Mouse (Mus musculus): ENCODE measurements around the gene Spem2. TPM values are rescaled to one million over a fixed set of nuclear protein-coding genes. Genes with fewer than 3 reads are reported as not detected.

Gene Spem2
- polyA plus RNA-seq, 1 experiment from 2014 or later, result not detected

DNA sequence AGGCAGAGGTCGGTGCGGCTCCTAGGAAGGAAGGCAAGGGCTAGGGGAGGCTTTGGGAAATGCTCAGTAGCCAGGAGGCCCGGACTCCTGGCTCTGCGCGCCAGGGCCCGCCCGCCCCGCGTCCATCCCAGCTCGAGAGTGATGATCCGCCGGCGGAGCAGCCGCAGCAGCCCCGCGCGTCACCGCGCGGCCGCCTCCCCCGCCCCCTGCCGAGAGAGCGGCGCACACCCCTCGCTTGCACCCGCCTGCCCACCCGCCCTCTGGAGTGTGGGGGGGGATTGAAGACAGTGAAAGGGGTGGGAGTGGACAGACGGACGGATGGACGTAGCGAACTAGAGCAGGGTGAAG is 19.3 kb upstream of the Spem2 start, which contains the start of gene Nlgn2:
Nlgn2 (minus strand) TSS at position 181 of the 348 bp plus-strand sequence.
- Histone ChIP-seq H3K27me3 (ENCODE audit: control insufficient read depth, insufficient read depth, low read length) (no peaks in the 10 kb centered on the region), H3K4me2 (ENCODE audit: low read depth, low read length) (peak within 1 kb of the TSS; percentile 89), H3K9me3 (replicated peaks; ENCODE audit: control insufficient read depth, low read length) (no peaks in the 10 kb centered on the region), H3K4me1 (ENCODE audit: control insufficient read depth, insufficient read depth, low read length) (peaks cover 32% of the 10 kb centered on the region), H3K9ac (ENCODE audit: low read length) (peak within 1 kb of the TSS; percentile 86), H3K36me3 (ENCODE audit: control insufficient read depth, insufficient read depth, low read length) (no peaks in the 10 kb centered on the region), H3K27ac (ENCODE audit: low read length) (peak within 1 kb of the TSS; percentile 84), H3K4me3 (replicated peaks; ENCODE audit: low read length) (peak within 1 kb of the TSS; percentile 66)
- ATAC-seq (ENCODE audit: insufficient read depth, low FRiP score), result no peak; the same call in 1 of the 2 replicates
- under 1% methylated on average over 30 of the region's 32 CpGs for WGBS

DNA sequence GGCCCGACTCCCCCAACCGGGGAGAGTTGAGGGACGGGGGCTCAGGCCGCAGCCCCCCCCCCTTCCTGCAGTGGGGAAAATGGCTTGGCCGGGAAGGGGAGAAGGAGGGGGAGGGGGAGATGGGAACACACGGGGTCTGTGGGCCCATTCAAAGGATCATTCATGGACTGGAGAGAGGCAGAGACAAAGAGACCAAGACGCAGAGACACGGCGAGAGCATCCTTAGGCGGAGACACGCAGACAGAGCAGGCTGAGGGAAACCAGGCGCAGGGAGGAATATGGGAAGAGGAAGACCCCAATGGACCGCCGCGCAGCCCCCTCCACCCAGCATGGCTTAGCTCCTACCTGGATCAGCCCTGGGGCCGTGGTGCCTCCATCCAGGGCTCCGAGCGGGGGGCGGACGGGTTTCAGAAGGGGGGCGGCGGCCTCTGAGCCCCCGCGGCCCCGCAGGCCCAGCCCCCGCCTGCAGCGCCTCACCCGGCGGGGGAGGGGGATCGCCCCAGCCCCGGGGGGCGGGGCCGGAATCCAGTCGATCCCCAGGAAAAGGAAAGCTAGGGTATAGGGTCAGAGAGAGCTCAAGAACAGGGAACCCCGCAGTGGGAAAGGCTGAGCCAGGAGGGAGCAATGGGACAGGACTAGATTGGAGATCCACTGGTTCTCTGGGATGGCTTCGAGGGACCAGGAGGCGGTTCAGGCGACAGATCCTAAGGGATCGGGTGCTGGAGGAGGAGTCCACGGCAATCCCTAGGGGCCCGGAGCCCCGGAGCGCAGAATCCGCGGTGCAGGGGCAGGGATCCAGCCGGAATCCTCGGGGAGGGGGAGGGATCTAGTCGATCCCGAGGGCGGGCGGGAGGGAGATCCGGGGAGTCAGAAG is 18.7 kb upstream of the Spem2 start:
- no peak for ATAC-seq (ENCODE audit: insufficient read depth, low FRiP score)

DNA sequence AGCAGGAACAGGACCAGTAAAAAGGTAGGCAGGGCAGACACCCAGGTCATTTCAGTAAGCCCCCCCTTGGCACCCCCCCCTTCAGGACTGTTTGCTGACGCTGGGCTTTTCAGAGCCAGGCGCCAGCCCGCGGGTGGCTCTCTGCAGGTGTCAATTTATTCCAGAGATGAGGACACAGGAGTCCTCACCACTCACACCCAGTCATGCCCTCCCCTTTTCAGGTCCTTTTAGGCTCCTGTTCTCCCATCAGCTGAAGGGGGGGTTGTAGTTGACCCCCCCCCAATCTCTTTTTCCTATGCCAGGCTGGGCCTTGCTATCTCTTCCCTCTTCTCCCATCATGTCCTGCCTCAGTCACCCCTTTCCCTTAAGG is 17.7 kb upstream of the Spem2 start:
- peak overlapping the region; percentile 89 for H3K4me2 ChIP-seq (ENCODE audit: low read depth, low read length)
- no peaks in the 10 kb centered on the region for H3K36me3 ChIP-seq (ENCODE audit: control insufficient read depth, insufficient read depth, low read length)
- H3K9me3 ChIP-seq (replicated peaks; ENCODE audit: control insufficient read depth, low read length), result no peaks in the 10 kb centered on the region
- no peaks in the 10 kb centered on the region for H3K27me3 ChIP-seq (ENCODE audit: control insufficient read depth, insufficient read depth, low read length)
- no peak for ATAC-seq (ENCODE audit: insufficient read depth, low FRiP score)
- 15% methylated on average over 4 of the region's 4 CpGs for WGBS
- H3K4me1 ChIP-seq (ENCODE audit: control insufficient read depth, insufficient read depth, low read length), result peaks cover 32% of the 10 kb centered on the region
- H3K27ac ChIP-seq (ENCODE audit: low read length), result no peak overlapping the region
- H3K9ac ChIP-seq (ENCODE audit: low read length), result peak overlapping the region; percentile 86; the same call in 1 of the 2 replicates
- H3K4me3 ChIP-seq (replicated peaks; ENCODE audit: low read length), result peak overlapping the region; percentile 66

More for the DNA sequence above, 18.7 kb upstream of the Spem2 start:
- peak overlapping the region; percentile 86 for H3K9ac ChIP-seq (ENCODE audit: low read length)
- H3K36me3 ChIP-seq (ENCODE audit: control insufficient read depth, insufficient read depth, low read length), result no peaks in the 10 kb centered on the region
- WGBS, result 1% methylated on average over 51 of the region's 52 CpGs
- peaks cover 32% of the 10 kb centered on the region for H3K4me1 ChIP-seq (ENCODE audit: control insufficient read depth, insufficient read depth, low read length)
- H3K4me2 ChIP-seq (ENCODE audit: low read depth, low read length), result peak overlapping the region; percentile 89
- H3K9me3 ChIP-seq (replicated peaks; ENCODE audit: control insufficient read depth, low read length), result no peaks in the 10 kb centered on the region
- H3K27me3 ChIP-seq (ENCODE audit: control insufficient read depth, insufficient read depth, low read length), result no peaks in the 10 kb centered on the region
- peak overlapping the region; percentile 83 for H3K27ac ChIP-seq (ENCODE audit: low read length)
- H3K4me3 ChIP-seq (replicated peaks; ENCODE audit: low read length), result peak overlapping the region; percentile 66

DNA sequence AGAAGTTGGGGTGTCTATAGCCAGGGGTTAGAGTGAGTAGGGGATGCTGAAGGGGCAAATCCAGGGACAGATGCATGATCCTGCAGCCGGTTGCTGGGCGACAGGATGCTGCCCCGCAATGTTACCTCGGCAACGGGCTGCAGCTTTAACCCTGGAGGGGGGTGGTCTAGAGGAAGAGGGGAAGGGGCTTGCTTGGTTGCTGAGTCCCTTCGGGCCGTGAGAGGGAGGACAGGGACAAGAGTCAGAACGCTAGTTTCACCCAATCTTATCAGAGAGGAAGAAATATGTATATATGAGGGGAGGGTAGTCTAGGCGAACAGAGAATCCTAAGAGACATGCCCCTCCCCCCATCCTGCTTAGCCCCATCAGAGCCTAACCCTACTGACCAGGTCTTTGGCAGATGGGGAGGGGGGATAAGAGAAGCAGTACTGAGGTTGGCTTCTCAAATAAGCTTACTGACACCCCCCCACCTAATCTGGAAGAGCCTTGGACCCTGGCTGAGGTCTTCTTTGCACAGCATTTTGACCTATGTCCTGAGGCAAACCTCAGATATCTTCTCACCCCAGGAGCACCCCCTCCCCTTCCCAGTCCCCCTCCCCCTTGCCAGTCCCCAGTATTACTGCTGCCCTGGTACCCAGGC is 17.2 kb upstream of the Spem2 start:
- Histone ChIP-seq H3K9me3 (replicated peaks; ENCODE audit: control insufficient read depth, low read length) (no peaks in the 10 kb centered on the region), H3K4me1 (ENCODE audit: control insufficient read depth, insufficient read depth, low read length) (peaks cover 32% of the 10 kb centered on the region), H3K4me2 (ENCODE audit: low read depth, low read length) (peak overlapping the region; percentile 89), H3K27ac (ENCODE audit: low read length) (no peak overlapping the region), H3K4me3 (replicated peaks; ENCODE audit: low read length) (peak overlapping the region; percentile 66; the same call in 1 of the 2 replicates), H3K36me3 (ENCODE audit: control insufficient read depth, insufficient read depth, low read length) (no peaks in the 10 kb centered on the region), H3K27me3 (ENCODE audit: control insufficient read depth, insufficient read depth, low read length) (no peaks in the 10 kb centered on the region), H3K9ac (ENCODE audit: low read length) (peak overlapping the region; percentile 86)
- WGBS, result 26% methylated on average over 9 of the region's 9 CpGs
- no peak for ATAC-seq (ENCODE audit: insufficient read depth, low FRiP score)

GRCm38 (mm10) chr11:69834001-69834549 is 15.8 kb upstream of the Spem2 start:
- H3K4me2 ChIP-seq (ENCODE audit: low read depth, low read length), result peak overlapping the region; percentile 89
- peak overlapping the region; percentile 43 for H3K4me3 ChIP-seq (replicated peaks; ENCODE audit: low read length)
- H3K9me3 ChIP-seq (replicated peaks; ENCODE audit: control insufficient read depth, low read length), result no peaks in the 10 kb centered on the region
- no peaks in the 10 kb centered on the region for H3K27me3 ChIP-seq (ENCODE audit: control insufficient read depth, insufficient read depth, low read length)
- H3K36me3 ChIP-seq (ENCODE audit: control insufficient read depth, insufficient read depth, low read length), result no peaks in the 10 kb centered on the region
- H3K9ac ChIP-seq (ENCODE audit: low read length), result peak overlapping the region; percentile 77
- peaks cover 32% of the 10 kb centered on the region for H3K4me1 ChIP-seq (ENCODE audit: control insufficient read depth, insufficient read depth, low read length)
- ATAC-seq (ENCODE audit: insufficient read depth, low FRiP score), result no peak
- WGBS, result 9% methylated on average over 43 of the region's 48 CpGs
- no peak overlapping the region for H3K27ac ChIP-seq (ENCODE audit: low read length)

- no peak for ATAC-seq (ENCODE audit: insufficient read depth, low FRiP score)
- H3K9ac ChIP-seq (ENCODE audit: low read length), result peak overlapping the region; percentile 77
These were observed 15.3 kb upstream of the Spem2 start for GRCm38 (mm10) chr11:69833554-69833953.

DNA sequence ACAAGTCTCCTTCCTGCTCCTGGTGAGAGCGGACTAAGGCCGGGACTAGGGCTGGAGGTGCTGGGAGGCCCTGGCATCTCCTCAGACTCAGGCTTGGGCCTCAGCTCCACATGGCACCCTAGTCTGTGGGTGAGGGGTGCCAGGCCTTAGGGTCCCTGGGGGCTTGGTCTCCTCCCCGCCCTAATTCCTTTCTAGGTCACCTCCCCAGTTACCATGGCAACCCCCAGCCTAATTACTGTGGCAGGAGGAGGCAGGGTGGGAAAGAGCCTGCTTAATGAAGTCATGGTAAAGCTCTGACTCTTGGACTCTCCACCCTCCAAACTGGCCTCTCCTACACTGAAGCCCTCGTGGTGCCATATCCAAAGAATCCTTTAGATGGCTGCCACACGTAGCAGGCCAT is 10.6 kb upstream of the Spem2 start:
- 69% methylated on average over 5 of the region's 5 CpGs for WGBS
- no peaks in the 10 kb centered on the region for H3K27me3 ChIP-seq (ENCODE audit: control insufficient read depth, insufficient read depth, low read length)
- peaks cover 18% of the 10 kb centered on the region; the same call in 1 of the 2 replicates for H3K36me3 ChIP-seq (ENCODE audit: control insufficient read depth, insufficient read depth, low read length)
- no peaks in the 10 kb centered on the region for H3K9me3 ChIP-seq (replicated peaks; ENCODE audit: control insufficient read depth, low read length)
- H3K27ac ChIP-seq (ENCODE audit: low read length), result no peak overlapping the region
- ATAC-seq (ENCODE audit: insufficient read depth, low FRiP score), result no peak
- H3K4me3 ChIP-seq (replicated peaks; ENCODE audit: low read length), result no peak overlapping the region
- no peak overlapping the region for H3K4me2 ChIP-seq (ENCODE audit: low read depth, low read length)
- H3K4me1 ChIP-seq (ENCODE audit: control insufficient read depth, insufficient read depth, low read length), result peaks cover 8% of the 10 kb centered on the region; the same call in 1 of the 2 replicates
- H3K9ac ChIP-seq (ENCODE audit: low read length), result no peak overlapping the region

More at GRCm38 (mm10) chr11:69833554-69833953, 15.3 kb upstream of the Spem2 start:
- H3K4me1 ChIP-seq (ENCODE audit: control insufficient read depth, insufficient read depth, low read length), result peaks cover 30% of the 10 kb centered on the region
- no peaks in the 10 kb centered on the region for H3K27me3 ChIP-seq (ENCODE audit: control insufficient read depth, insufficient read depth, low read length)
- H3K4me3 ChIP-seq (replicated peaks; ENCODE audit: low read length), result peak overlapping the region; percentile 43
- H3K27ac ChIP-seq (ENCODE audit: low read length), result no peak overlapping the region
- H3K36me3 ChIP-seq (ENCODE audit: control insufficient read depth, insufficient read depth, low read length), result no peaks in the 10 kb centered on the region
- H3K9me3 ChIP-seq (replicated peaks; ENCODE audit: control insufficient read depth, low read length), result no peaks in the 10 kb centered on the region
- peak overlapping the region; percentile 89 for H3K4me2 ChIP-seq (ENCODE audit: low read depth, low read length)
- WGBS, result 53% methylated on average over 8 of the region's 8 CpGs

- Histone ChIP-seq H3K4me3 (replicated peaks; ENCODE audit: low read length) (no peak overlapping the region), H3K4me2 (ENCODE audit: low read depth, low read length) (no peak overlapping the region), H3K27me3 (ENCODE audit: control insufficient read depth, insufficient read depth, low read length) (no peaks in the 10 kb centered on the region), H3K9ac (ENCODE audit: low read length) (no peak overlapping the region), H3K4me1 (ENCODE audit: control insufficient read depth, insufficient read depth, low read length) (no peaks in the 10 kb centered on the region), H3K27ac (ENCODE audit: low read length) (no peak overlapping the region), H3K36me3 (ENCODE audit: control insufficient read depth, insufficient read depth, low read length) (peaks cover 18% of the 10 kb centered on the region; the same call in 1 of the 2 replicates), H3K9me3 (replicated peaks; ENCODE audit: control insufficient read depth, low read length) (no peaks in the 10 kb centered on the region)
- WGBS, result 71% methylated on average over 2 of the region's 2 CpGs
- no peak for ATAC-seq (ENCODE audit: insufficient read depth, low FRiP score)
These were observed 5.2 kb upstream of the Spem2 start for GRCm38 (mm10) chr11:69823456-69823855.

DNA sequence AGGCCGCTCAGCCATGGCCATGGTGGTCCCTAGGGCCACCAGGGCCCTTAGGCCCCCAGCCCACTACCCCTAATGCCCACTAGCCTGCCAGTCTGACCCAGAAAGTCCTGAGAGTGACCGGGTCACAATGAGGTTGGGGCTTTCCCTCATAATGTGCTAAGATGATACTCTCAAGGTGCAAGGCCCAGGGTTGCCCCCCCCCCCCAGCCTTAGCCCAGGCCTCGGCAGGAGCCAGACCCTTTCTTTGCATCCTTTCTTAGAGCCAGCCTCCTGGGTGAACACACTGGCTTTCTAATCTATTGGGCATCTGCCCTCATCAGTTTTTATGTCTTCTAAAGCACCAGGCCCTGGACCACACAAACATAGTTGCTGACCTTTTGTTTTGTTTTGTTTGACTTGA is 3.8 kb upstream of the Spem2 start, which contains the start of gene Spem1:
Spem1 (minus strand) TSS at position 101 of the 400 bp plus-strand sequence.
- Histone ChIP-seq H3K4me3 (replicated peaks; ENCODE audit: low read length) (no peak within 1 kb of the TSS), H3K4me2 (ENCODE audit: low read depth, low read length) (no peak within 1 kb of the TSS), H3K4me1 (ENCODE audit: control insufficient read depth, insufficient read depth, low read length) (no peaks in the 10 kb centered on the region), H3K27me3 (ENCODE audit: control insufficient read depth, insufficient read depth, low read length) (no peaks in the 10 kb centered on the region), H3K9ac (ENCODE audit: low read length) (no peak within 1 kb of the TSS), H3K36me3 (ENCODE audit: control insufficient read depth, insufficient read depth, low read length) (peaks cover 12% of the 10 kb centered on the region; the same call in 1 of the 2 replicates), H3K9me3 (replicated peaks; ENCODE audit: control insufficient read depth, low read length) (peaks cover 6% of the 10 kb centered on the region; the same call in 1 of the 2 replicates), H3K27ac (ENCODE audit: low read length) (no peak within 1 kb of the TSS)
- 84% methylated on average over 3 of the region's 3 CpGs for WGBS
- ATAC-seq (ENCODE audit: insufficient read depth, low FRiP score), result no peak

All from stomach, embryonic 16.5 days (tissue).